Comparison of ENCODE assay signal across 9 mouse cellular contexts in genomic region chr1:160308498-160308897, GRCm38 (mm10).
DNase-seq lines count a peak whose midpoint lies in the region; ATAC-seq and TF ChIP-seq lines count a peak whose summit lies in the region.
"Had no signal": no experiment of that assay in that cellular context is flagged by ENCODE, and none has a peak within 500 bp of the region (broad histone marks: within the 10 kb centered on the region; RNA-seq: fewer than 3 reads in every experiment).

No protein-coding gene starts in this region.

- no peaks in the 10 kb centered on the region for H3K27me3 ChIP-seq in lung, embryonic 14.5 days (ENCODE audit: insufficient read depth, low read length)
- H3K27me3 ChIP-seq in ES-Bruce4 (ENCODE audit: control insufficient read depth, insufficient read depth, low read length, poor library complexity, severe bottlenecking), result no peaks in the 10 kb centered on the region
- H3K27me3 ChIP-seq in embryonic facial prominence, embryonic 15.5 days, result no peaks in the 10 kb centered on the region
- H3K27me3 ChIP-seq in liver, postnatal 0 days (ENCODE audit: insufficient read depth, low read length), result no peaks in the 10 kb centered on the region

- no peak for ATAC-seq in lung, embryonic 14.5 days (ENCODE audit: insufficient read depth)
- no peak for ATAC-seq in embryonic facial prominence, embryonic 15.5 days (ENCODE audit: insufficient number of reproducible peaks, low FRiP score, low TSS enrichment, low read depth)
- no peak for ATAC-seq in liver, postnatal 0 days

- TF ChIP-seq POLR2A in ES-Bruce4 (IDR thresholded peaks at IDR 0.05; ENCODE audit: insufficient read depth, low read length), result no peak

- 40% methylated on average over 7 of the region's 7 CpGs for WGBS in lung, embryonic 14.5 days
- 50% methylated on average over 7 of the region's 7 CpGs for WGBS in embryonic facial prominence, embryonic 15.5 days
- WGBS in liver, postnatal 0 days (ENCODE audit: insufficient replicate concordance), result 49% methylated on average over 7 of the region's 7 CpGs

- no peak for TF ChIP-seq CTCF in lung, embryonic 14.5 days (IDR thresholded peaks at IDR 0.05; ENCODE audit: low read depth)
- no peak for TF ChIP-seq CTCF in ES-Bruce4 (IDR thresholded peaks at IDR 0.05; ENCODE audit: low read depth, low read length)
- no peak for TF ChIP-seq CTCF in liver, postnatal 0 days (IDR thresholded peaks at IDR 0.05; ENCODE audit: low read depth)

- H3K4me1 ChIP-seq in lung, embryonic 14.5 days (ENCODE audit: insufficient read depth), result peaks cover 5% of the 10 kb centered on the region
- no peaks in the 10 kb centered on the region for H3K4me1 ChIP-seq in ES-Bruce4 (ENCODE audit: control insufficient read depth, insufficient read depth, low read length)
- H3K4me1 ChIP-seq in embryonic facial prominence, embryonic 15.5 days, result 0 out of 2 replicates have a peak, but pooled peaks cover 4% of the 10 kb centered on the region
- peaks cover 12% of the 10 kb centered on the region for H3K4me1 ChIP-seq in liver, postnatal 0 days (ENCODE audit: insufficient read depth)

- intact Hi-C loops in gastrocnemius, postnatal 14 days (cut with DNase I; ENCODE audit: low total_unique reads), result no loop called here

- H3K9me3 ChIP-seq in lung, embryonic 14.5 days (ENCODE audit: low read depth, low read length), result no peaks in the 10 kb centered on the region
- no peaks in the 10 kb centered on the region for H3K9me3 ChIP-seq in ES-Bruce4 (replicated peaks; ENCODE audit: control insufficient read depth, insufficient read depth, low read length, poor library complexity, severe bottlenecking)
- H3K9me3 ChIP-seq in embryonic facial prominence, embryonic 15.5 days (replicated peaks), result no peaks in the 10 kb centered on the region
- no peaks in the 10 kb centered on the region for H3K9me3 ChIP-seq in liver, postnatal 0 days (ENCODE audit: low read length)
- H3K9me3 ChIP-seq: forebrain, embryonic 12.5 days had no signal

- H3K27ac ChIP-seq in lung, embryonic 14.5 days (ENCODE audit: low read depth), result peak overlapping the region; percentile 75
- no peak overlapping the region for H3K27ac ChIP-seq in ES-Bruce4 (ENCODE audit: insufficient read depth, low read length)
- no peak overlapping the region for H3K27ac ChIP-seq in embryonic facial prominence, embryonic 15.5 days (replicated peaks)
- peak overlapping the region; percentile 26; the same call in 1 of the 2 replicates for H3K27ac ChIP-seq in liver, postnatal 0 days (ENCODE audit: low read depth)
- H3K27ac ChIP-seq: forebrain, embryonic 12.5 days had no signal

- peak; percentile 18 for DNase-seq in lung, embryonic 14.5 days
- DNase-seq in lung, postnatal 14 days, result no peak
- DNase-seq in liver, postnatal 0 days, result no peak
- DNase-seq in gastrocnemius, postnatal 14 days, result no peak
- no peak for DNase-seq in frontal cortex, postnatal 36 days (ENCODE audit: low spot score in 2 of 2)
- DNase-seq: gastrocnemius, postnatal 10 days had no signal

- peak overlapping the region; percentile 21; the same call in 1 of the 2 replicates for H3K4me3 ChIP-seq in lung, embryonic 14.5 days (ENCODE audit: low read depth, low read length)
- H3K4me3 ChIP-seq in ES-Bruce4 (ENCODE audit: low read depth, low read length), result peak overlapping the region; percentile 69
- H3K4me3 ChIP-seq in embryonic facial prominence, embryonic 15.5 days (replicated peaks), result no peak overlapping the region; the same call in 1 of the 2 replicates
- H3K4me3 ChIP-seq in liver, postnatal 0 days (ENCODE audit: low read depth, low read length), result peak overlapping the region; percentile 33
- H3K4me3 ChIP-seq: forebrain, embryonic 12.5 days had no signal

- no peak overlapping the region for H3K9ac ChIP-seq in lung, embryonic 14.5 days
- H3K9ac ChIP-seq in ES-Bruce4 (ENCODE audit: low read depth, poor library complexity, severe bottlenecking), result no peak overlapping the region
- H3K9ac ChIP-seq in embryonic facial prominence, embryonic 15.5 days, result no peak overlapping the region
- H3K9ac ChIP-seq in liver, postnatal 0 days (replicated peaks), result no peak overlapping the region; the same call in 1 of the 2 replicates
- H3K9ac ChIP-seq: forebrain, embryonic 12.5 days had no signal

- H3K4me2 ChIP-seq in lung, embryonic 14.5 days, result peak overlapping the region; percentile 46
- 0 out of 2 replicates have a peak overlapping the region, but pooled peaks have one; percentile 19 for H3K4me2 ChIP-seq in embryonic facial prominence, embryonic 15.5 days (replicated peaks)
- H3K4me2 ChIP-seq in liver, postnatal 0 days (ENCODE audit: low read depth, low read length), result peak overlapping the region; percentile 59
- H3K4me2 ChIP-seq: forebrain, embryonic 12.5 days had no signal

- TF ChIP-seq EP300 in ES-Bruce4 (IDR thresholded peaks at IDR 0.05; ENCODE audit: insufficient read depth, low read depth, low read length), result no peak
- TF ChIP-seq EP300 in liver, postnatal 0 days (IDR thresholded peaks at IDR 0.05; ENCODE audit: low read depth), result no peak

- H3K36me3 ChIP-seq in lung, embryonic 14.5 days (ENCODE audit: insufficient read depth), result no peaks in the 10 kb centered on the region
- no peaks in the 10 kb centered on the region for H3K36me3 ChIP-seq in ES-Bruce4 (ENCODE audit: control insufficient read depth, insufficient read depth, low read length, poor library complexity, severe bottlenecking)
- H3K36me3 ChIP-seq in embryonic facial prominence, embryonic 15.5 days, result no peaks in the 10 kb centered on the region
- H3K36me3 ChIP-seq in liver, postnatal 0 days (replicated peaks; ENCODE audit: insufficient read depth, low read length), result no peaks in the 10 kb centered on the region
- H3K36me3 ChIP-seq: forebrain, embryonic 12.5 days had no signal

Comparison
In these comparisons a context has a peak if more than half of its experiments do, and no peak if none do; other contexts are left out.
1. H3K27ac ChIP-seq: peak in lung, embryonic 14.5 days (single experiment) and liver, postnatal 0 days (single experiment); none in ES-Bruce4 (single experiment) and embryonic facial prominence, embryonic 15.5 days (single experiment).
2. Peak in every context shown above with its lines, with median percentiles within 50 percentile points of each other: H3K4me2 ChIP-seq.